Mouse (Mus musculus) ES-Bruce4 (cell line): Measurements from ENCODE around the gene Syce1.

ENCODE experiments used
- CTCF ChIP-seq: IDR thresholded peaks from one replicate; pipeline ENCODE4 v1.8.1; 2011; ENCODE audit warnings: low read depth, low read length
- EP300 ChIP-seq: IDR thresholded peaks from 2 replicates; pipeline ENCODE4 v1.6.1; 2011; ENCODE audit warnings: low read depth, low read length; ENCODE audit not compliant: insufficient read depth

DNA sequence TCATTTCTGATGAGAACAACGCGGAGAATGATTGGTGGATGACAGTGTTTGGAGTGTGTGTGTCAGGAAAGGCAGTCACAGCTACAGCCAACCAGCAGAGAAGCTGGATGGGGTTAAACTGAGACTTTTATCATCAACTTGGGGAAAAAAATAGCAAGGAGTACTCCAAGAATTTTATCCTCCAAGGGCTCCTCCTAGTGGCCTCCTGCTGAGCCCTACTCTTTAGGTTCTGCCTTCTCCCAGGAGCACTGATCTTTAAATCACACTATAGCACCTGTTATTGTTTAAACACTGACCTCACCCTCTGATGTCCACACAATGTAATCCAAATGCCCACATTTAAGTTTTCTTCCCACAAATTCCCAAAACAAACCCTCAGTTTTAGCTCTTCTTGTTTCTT lies 54.5 kb downstream of the Syce1 start:
- TF ChIP-seq CTCF = no peak
- no peak for TF ChIP-seq EP300
